Mouse (Mus musculus) kidney, postnatal 36 days (tissue): ENCODE results near the gene Gm20683.
A peak's percentile ranks its signal among the peaks of the same experiment; 100 is the strongest.

Source experiments
- DNase-seq, 2 experiments: peaks; one replicate each; pipeline ENCODE4 v3.0.0; 2021 to 2022; ENCODE audit warnings: mixed read lengths in 2 of 2

The Gm20683 gene

GRCm38 (mm10) chr17:25873405-25874147, 32.0 kb upstream of the Gm20683 start:
- DNase-seq = no peak

GRCm38 (mm10) chr17:25872676-25873075, 31.1 kb upstream of the Gm20683 start:
- DNase-seq = peak; percentile 55 to 69

- DNase-seq = peak; percentile 48 to 49
Measured at GRCm38 (mm10) chr17:25871566-25871965, 30.0 kb upstream of the Gm20683 start.

GRCm38 (mm10) chr17:25869954-25870353, 28.4 kb upstream of the Gm20683 start:
- DNase-seq = no peak

- DNase-seq = no peak
Measured at GRCm38 (mm10) chr17:25869498-25869897, 27.9 kb upstream of the Gm20683 start.

GRCm38 (mm10) chr17:25868601-25869191, 27.1 kb upstream of the Gm20683 start, which contains the start of gene Mcrip2:
Mcrip2 (minus strand) TSS chr17:25868764.
- peak; percentile 91 to 92 for DNase-seq

GRCm38 (mm10) chr17:25867836-25868600, 26.5 kb upstream of the Gm20683 start:
- peak; percentile 78 to 84 for DNase-seq

- DNase-seq = no peak
Measured at GRCm38 (mm10) chr17:25867509-25867835, 25.9 kb upstream of the Gm20683 start.

- DNase-seq = peak; percentile 71 to 78
Measured at GRCm38 (mm10) chr17:25866172-25866571, 24.6 kb upstream of the Gm20683 start.

- peak in 1 of 2 experiments; percentile 39 for DNase-seq
Measured at GRCm38 (mm10) chr17:25865288-25865687, 23.7 kb upstream of the Gm20683 start.

GRCm38 (mm10) chr17:25864311-25864710, 22.7 kb upstream of the Gm20683 start:
- DNase-seq = peak; percentile 60 to 61

- peak; percentile 59 to 73 for DNase-seq
Measured at GRCm38 (mm10) chr17:25863681-25864080, 22.1 kb upstream of the Gm20683 start.

GRCm38 (mm10) chr17:25861704-25862612, 20.4 kb upstream of the Gm20683 start:
- DNase-seq = peak; percentile 34 to 49

- peak; percentile 94 to 95 for DNase-seq
Measured at GRCm38 (mm10) chr17:25860832-25861703, 19.5 kb upstream of the Gm20683 start, which contains the start of gene Wdr90. Wdr90 (minus strand) TSS chr17:25861501.

- no peak for DNase-seq
Measured at GRCm38 (mm10) chr17:25860229-25860628, 18.7 kb upstream of the Gm20683 start.

- DNase-seq = peak; percentile 98
Measured at GRCm38 (mm10) chr17:25844396-25844901, 2.9 kb upstream of the Gm20683 start, which contains the start of gene Rhot2. Rhot2 (minus strand) TSS chr17:25844851.

GRCm38 (mm10) chr17:25843636-25844395, 2.3 kb upstream of the Gm20683 start:
- DNase-seq = peak in 1 of 2 experiments; percentile 28

- no peak for DNase-seq
Measured at GRCm38 (mm10) chr17:25843122-25843521, 1.6 kb upstream of the Gm20683 start.

- no peak for DNase-seq
Measured at GRCm38 (mm10) chr17:25842509-25842908, 946 bp upstream of the Gm20683 start.

GRCm38 (mm10) chr17:25840519-25840918, 1.0 kb downstream of the Gm20683 start:
- no peak for DNase-seq
